ENCODE assay signal across 26 mouse cellular contexts in genomic region chr3:50825534-50826423, GRCm38 (mm10).
DNase-seq lines count a peak whose midpoint lies in the region; ATAC-seq and TF ChIP-seq lines count a peak whose summit lies in the region.
"Had no signal": no experiment of that assay in that cellular context is flagged by ENCODE, and none has a peak within 500 bp of the region (broad histone marks: within the 10 kb centered on the region; RNA-seq: fewer than 3 reads in every experiment).

No protein-coding gene starts in this region.

- ATAC-seq in forebrain, postnatal 0 days, result no peak
- no peak for ATAC-seq in hindbrain, embryonic 15.5 days (ENCODE audit: low FRiP score, low read depth)
- no peak for ATAC-seq in hindbrain, embryonic 13.5 days (ENCODE audit: low FRiP score)
- no peak for ATAC-seq in embryonic facial prominence, embryonic 15.5 days (ENCODE audit: insufficient number of reproducible peaks, low FRiP score, low TSS enrichment, low read depth)
- ATAC-seq in midbrain, postnatal 0 days (ENCODE audit: low FRiP score), result no peak
- no peak for ATAC-seq in monocyte, adult 5-6 weeks (replicated peaks; ENCODE audit: insufficient number of reproducible peaks, low FRiP score, low TSS enrichment, poor library complexity, severe bottlenecking)
- ATAC-seq: inflammation-experienced regulatory T-cells, adult 6 months had no signal

- H3K4me1 ChIP-seq in forebrain, embryonic 10.5 days, result peaks cover 7% of the 10 kb centered on the region; the same call in 1 of the 2 replicates
- peaks cover 5% of the 10 kb centered on the region; the same call in 1 of the 2 replicates for H3K4me1 ChIP-seq in forebrain, postnatal 0 days (ENCODE audit: insufficient read depth)
- 0 out of 2 replicates have a peak, but pooled peaks cover 7% of the 10 kb centered on the region for H3K4me1 ChIP-seq in hindbrain, embryonic 15.5 days (replicated peaks)
- H3K4me1 ChIP-seq in hindbrain, embryonic 13.5 days (replicated peaks), result no peaks in the 10 kb centered on the region; the same call in 1 of the 2 replicates
- peaks cover 5% of the 10 kb centered on the region; the same call in 1 of the 2 replicates for H3K4me1 ChIP-seq in embryonic facial prominence, embryonic 15.5 days
- no peaks in the 10 kb centered on the region; the same call in 1 of the 2 replicates for H3K4me1 ChIP-seq in midbrain, postnatal 0 days (ENCODE audit: insufficient read depth, low read length)
- H3K4me1 ChIP-seq: liver, embryonic 15.5 days; lung, embryonic 15.5 days; megakaryocyte, embryonic 14.5 days; stomach, embryonic 15.5 days had no signal

- DNase-seq in forebrain, embryonic 10.5 days (ENCODE audit: extremely low spot score, low spot score), result no peak
- DNase-seq in forebrain, postnatal 0 days, result no peak
- DNase-seq in midbrain, postnatal 0 days (ENCODE audit: low spot score), result peak; percentile 4
- DNase-seq: adrenal gland, postnatal 10 days; cerebellum, adult 8-10 months; cerebellum, postnatal 36 days; gastrocnemius, postnatal 25 days; heart, adult 2 months; kidney, adult 8-10 months; kidney, postnatal 10 days; liver; lung, postnatal 36 days; right cerebral cortex, adult 18-20 months; thymus, postnatal 25 days had no signal

- H3K9me3 ChIP-seq in forebrain, embryonic 10.5 days, result no peaks in the 10 kb centered on the region
- no peaks in the 10 kb centered on the region for H3K9me3 ChIP-seq in forebrain, postnatal 0 days (ENCODE audit: low read length)
- no peaks in the 10 kb centered on the region for H3K9me3 ChIP-seq in hindbrain, embryonic 15.5 days
- no peaks in the 10 kb centered on the region for H3K9me3 ChIP-seq in hindbrain, embryonic 13.5 days
- H3K9me3 ChIP-seq in embryonic facial prominence, embryonic 15.5 days (replicated peaks), result no peaks in the 10 kb centered on the region
- no peaks in the 10 kb centered on the region for H3K9me3 ChIP-seq in midbrain, postnatal 0 days (ENCODE audit: low read length)
- H3K9me3 ChIP-seq: limb, embryonic 10.5 days; liver, embryonic 15.5 days; lung, embryonic 15.5 days; megakaryocyte, embryonic 14.5 days; neural tube, embryonic 13.5 days; stomach, embryonic 15.5 days had no signal

- H3K27me3 ChIP-seq in forebrain, embryonic 10.5 days (ENCODE audit: poor library complexity, severe bottlenecking), result no peaks in the 10 kb centered on the region
- no peaks in the 10 kb centered on the region for H3K27me3 ChIP-seq in forebrain, postnatal 0 days (ENCODE audit: insufficient read depth, low read length)
- no peaks in the 10 kb centered on the region for H3K27me3 ChIP-seq in hindbrain, embryonic 15.5 days
- no peaks in the 10 kb centered on the region for H3K27me3 ChIP-seq in hindbrain, embryonic 13.5 days
- no peaks in the 10 kb centered on the region for H3K27me3 ChIP-seq in embryonic facial prominence, embryonic 15.5 days
- no peaks in the 10 kb centered on the region for H3K27me3 ChIP-seq in midbrain, postnatal 0 days (ENCODE audit: insufficient read depth, low read length)
- H3K27me3 ChIP-seq: liver, embryonic 15.5 days; lung, embryonic 15.5 days; megakaryocyte, embryonic 14.5 days; neural tube, embryonic 13.5 days; stomach, embryonic 15.5 days had no signal

- TF ChIP-seq CTCF in forebrain, postnatal 0 days (IDR thresholded peaks at IDR 0.05; ENCODE audit: low read depth), result no peak
- no peak for TF ChIP-seq CTCF in midbrain, postnatal 0 days (IDR thresholded peaks at IDR 0.05)

- 0 out of 2 replicates have a peak overlapping the region, but pooled peaks have one; percentile 3 for H3K27ac ChIP-seq in forebrain, embryonic 10.5 days
- no peak overlapping the region for H3K27ac ChIP-seq in forebrain, postnatal 0 days (ENCODE audit: low read depth, low read length)
- peak overlapping the region; percentile 20; the same call in 1 of the 2 replicates for H3K27ac ChIP-seq in hindbrain, embryonic 15.5 days (replicated peaks)
- no peak overlapping the region; the same call in 1 of the 2 replicates for H3K27ac ChIP-seq in hindbrain, embryonic 13.5 days
- H3K27ac ChIP-seq in embryonic facial prominence, embryonic 15.5 days (replicated peaks), result peak overlapping the region; percentile 52; the same call in 1 of the 2 replicates
- 0 out of 2 replicates have a peak overlapping the region, but pooled peaks have one; percentile 14 for H3K27ac ChIP-seq in midbrain, postnatal 0 days (ENCODE audit: low read depth, low read length)
- H3K27ac ChIP-seq: heart, adult 2 months; limb, embryonic 10.5 days; liver, embryonic 15.5 days; lung, embryonic 15.5 days; neural tube, embryonic 13.5 days; stomach, embryonic 15.5 days had no signal

- WGBS in forebrain, embryonic 10.5 days, result 77% methylated on average over 5 of the region's 5 CpGs
- 46% methylated on average over 5 of the region's 5 CpGs for WGBS in forebrain, postnatal 0 days
- 63% methylated on average over 5 of the region's 5 CpGs for WGBS in hindbrain, embryonic 15.5 days
- WGBS in hindbrain, embryonic 13.5 days, result 57% methylated on average over 5 of the region's 5 CpGs
- 44% methylated on average over 5 of the region's 5 CpGs for WGBS in embryonic facial prominence, embryonic 15.5 days
- 22% methylated on average over 5 of the region's 5 CpGs for WGBS in midbrain, postnatal 0 days

- H3K4me3 ChIP-seq in forebrain, embryonic 10.5 days, result no peak overlapping the region
- H3K4me3 ChIP-seq in forebrain, postnatal 0 days (ENCODE audit: low read depth, low read length), result no peak overlapping the region
- H3K4me3 ChIP-seq in hindbrain, embryonic 15.5 days, result no peak overlapping the region
- H3K4me3 ChIP-seq in hindbrain, embryonic 13.5 days, result no peak overlapping the region
- H3K4me3 ChIP-seq in embryonic facial prominence, embryonic 15.5 days (replicated peaks), result no peak overlapping the region
- H3K4me3 ChIP-seq in midbrain, postnatal 0 days (ENCODE audit: low read depth, low read length), result no peak overlapping the region
- H3K4me3 ChIP-seq: heart, adult 2 months; limb, embryonic 10.5 days; liver, embryonic 15.5 days; lung, embryonic 15.5 days; megakaryocyte, embryonic 14.5 days; myocyte; neural tube, embryonic 13.5 days; stomach, embryonic 15.5 days had no signal

- H3K4me2 ChIP-seq in forebrain, postnatal 0 days (ENCODE audit: low read depth), result no peak overlapping the region
- H3K4me2 ChIP-seq in hindbrain, embryonic 15.5 days, result no peak overlapping the region
- H3K4me2 ChIP-seq in hindbrain, embryonic 13.5 days, result no peak overlapping the region
- H3K4me2 ChIP-seq in embryonic facial prominence, embryonic 15.5 days (replicated peaks), result no peak overlapping the region
- no peak overlapping the region for H3K4me2 ChIP-seq in midbrain, postnatal 0 days (ENCODE audit: low read depth, low read length, poor library complexity, severe bottlenecking)
- H3K4me2 ChIP-seq: liver, embryonic 15.5 days; lung, embryonic 15.5 days; neural tube, embryonic 13.5 days; stomach, embryonic 15.5 days had no signal

- no peaks in the 10 kb centered on the region for H3K36me3 ChIP-seq in forebrain, embryonic 10.5 days (replicated peaks)
- H3K36me3 ChIP-seq in forebrain, postnatal 0 days (ENCODE audit: insufficient read depth), result no peaks in the 10 kb centered on the region
- no peaks in the 10 kb centered on the region for H3K36me3 ChIP-seq in hindbrain, embryonic 15.5 days
- H3K36me3 ChIP-seq in hindbrain, embryonic 13.5 days, result no peaks in the 10 kb centered on the region
- H3K36me3 ChIP-seq in embryonic facial prominence, embryonic 15.5 days, result no peaks in the 10 kb centered on the region
- H3K36me3 ChIP-seq in midbrain, postnatal 0 days (ENCODE audit: insufficient read depth, low read length), result no peaks in the 10 kb centered on the region
- H3K36me3 ChIP-seq: limb, embryonic 10.5 days; liver, embryonic 15.5 days; lung, embryonic 15.5 days; neural tube, embryonic 13.5 days; stomach, embryonic 15.5 days had no signal

- H3K9ac ChIP-seq in forebrain, postnatal 0 days, result no peak overlapping the region
- no peak overlapping the region for H3K9ac ChIP-seq in hindbrain, embryonic 15.5 days
- H3K9ac ChIP-seq in hindbrain, embryonic 13.5 days, result no peak overlapping the region
- H3K9ac ChIP-seq in embryonic facial prominence, embryonic 15.5 days, result no peak overlapping the region
- no peak overlapping the region for H3K9ac ChIP-seq in midbrain, postnatal 0 days (replicated peaks; ENCODE audit: low read length, poor library complexity, severe bottlenecking)
- H3K9ac ChIP-seq: liver, embryonic 15.5 days; lung, embryonic 15.5 days; neural tube, embryonic 13.5 days; stomach, embryonic 15.5 days had no signal

Comparison
In these comparisons a context has a peak if more than half of its experiments do, and no peak if none do; other contexts are left out.
1. H3K27ac ChIP-seq: peak in forebrain, embryonic 10.5 days (single experiment), hindbrain, embryonic 15.5 days (single experiment), embryonic facial prominence, embryonic 15.5 days (single experiment) and midbrain, postnatal 0 days (single experiment); none in forebrain, postnatal 0 days (single experiment) and hindbrain, embryonic 13.5 days (single experiment).